Mouse (Mus musculus): Measurements from ENCODE around the gene 1500015O10Rik.

DNA sequence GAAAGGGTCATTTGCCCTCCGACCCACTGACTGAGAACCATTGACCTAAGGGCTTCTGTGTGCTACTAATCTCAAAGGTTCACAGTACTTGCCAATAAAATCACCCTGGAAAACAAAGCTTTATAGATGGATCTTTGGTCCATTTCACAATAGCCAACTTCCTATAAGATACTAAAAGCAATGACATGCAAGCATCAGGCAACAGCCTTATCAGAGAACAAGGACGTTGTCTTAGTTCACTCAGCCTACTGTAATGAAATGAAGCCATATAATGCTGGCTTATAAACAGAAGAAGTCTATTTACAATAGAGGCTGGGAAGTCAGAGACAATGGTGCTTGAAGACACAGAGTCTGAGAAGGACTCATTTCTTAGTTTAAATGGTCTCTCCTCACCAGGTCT, 59.4 kb downstream of the 1500015O10Rik start:
- TF ChIP-seq CTCF (IDR thresholded peaks at IDR 0.05; ENCODE audit: control insufficient read depth, insufficient read depth, insufficient replicate concordance, low read depth, low read length) (no peak), POLR2A (IDR thresholded peaks at IDR 0.05; ENCODE audit: control insufficient read depth, low read depth, low read length) (no peak)

All from testis, adult 2 months (tissue).